Mouse (Mus musculus) intestine, embryonic 16.5 days (tissue): ENCODE data around the gene Olfr1348. TPM values are rescaled to one million over a fixed set of nuclear protein-coding genes. Genes with fewer than 3 reads are reported as not detected.

Experiments
- ATAC-seq: fragments of 200-750 bp; cut with Nextera tagmentation; 2 replicates; pipeline ENCODE4 v1.8.0; 2017; ENCODE audit warnings: moderate TSS enrichment, moderate library complexity
- H3K27ac ChIP-seq: fragments of 300-500 bp; sonication (generic); 2 replicates; pipeline ENCODE4 v1.5.1; 2014; ENCODE audit warnings: mild to moderate bottlenecking, low read length
- H3K27me3 ChIP-seq: fragments of 300-500 bp; sonication (generic); replicated peaks from 2 replicates; pipeline ENCODE4 v1.6.1; 2014; ENCODE audit warnings: low read length, control low read depth, mixed read lengths; ENCODE audit not compliant: control insufficient read depth, insufficient read depth
- H3K36me3 ChIP-seq: fragments of 300-500 bp; sonication (generic); 2 replicates; pipeline ENCODE4 v1.6.1; 2014; ENCODE audit warnings: low read length, control low read depth; ENCODE audit not compliant: control insufficient read depth, insufficient read depth
- H3K4me1 ChIP-seq: fragments of 300-500 bp; sonication (generic); 2 replicates; pipeline ENCODE4 v1.6.1; 2014; ENCODE audit warnings: low read length, control low read depth, mixed read lengths; ENCODE audit not compliant: control insufficient read depth, insufficient read depth
- H3K4me2 ChIP-seq: fragments of 300-500 bp; sonication (generic); 2 replicates; pipeline ENCODE4 v1.6.1; 2014; ENCODE audit warnings: low read depth, low read length, control low read depth
- H3K4me3 ChIP-seq: fragments of 300-500 bp; sonication (generic); 2 replicates; pipeline ENCODE4 v1.5.1; 2014; ENCODE audit warnings: mild to moderate bottlenecking, low read length
- H3K9ac ChIP-seq: fragments of 300-500 bp; sonication (generic); 2 replicates; pipeline ENCODE4 v1.6.1; 2014; ENCODE audit warnings: low read depth, low read length
- H3K9me3 ChIP-seq: fragments of 300-500 bp; sonication (generic); 2 replicates; pipeline ENCODE4 v1.6.1; 2016; ENCODE audit warnings: low read length, control low read depth; ENCODE audit not compliant: control insufficient read depth
- polyA plus RNA-seq: library from polyadenylated mRNA; unstranded; fragments of >200 nt; fragmentation: Nextera tagmentation; extraction: Ambion mirVana; gene quantifications from 2 replicates; pipeline ENCODE4 v1.2.1, GENCODE M21; 2015

Olfr1348 gene
- polyA plus RNA-seq, 1 experiment from 2014 or later = not detected

- H3K9me3 ChIP-seq = no peaks in the 10 kb centered on the region
- H3K27me3 ChIP-seq = no peaks in the 10 kb centered on the region
- ATAC-seq = no peak
- H3K4me2 ChIP-seq = no peak within 1 kb of the TSS
- no peaks in the 10 kb centered on the region for H3K4me1 ChIP-seq
- no peak within 1 kb of the TSS for H3K4me3 ChIP-seq
- H3K36me3 ChIP-seq = no peaks in the 10 kb centered on the region
- no peak within 1 kb of the TSS for H3K27ac ChIP-seq
- no peak within 1 kb of the TSS for H3K9ac ChIP-seq
These were observed 52.7 kb downstream of the Olfr1348 start, which contains the start of gene Olfr1336 for GRCm38 (mm10) chr7:6455868-6456267. Olfr1336 (plus strand) TSS chr7:6456168.

Other genes with a start within 250 kb of the Olfr1348 start
- 5.1 and 5.4 TPM in 2 replicates for gene Zfp667, start 222.2 kb downstream of the Olfr1348 start, polyA plus RNA-seq
- gene Zfp583, start 177.5 kb downstream of the Olfr1348 start, polyA plus RNA-seq = 2.8 and 2.9 TPM in 2 replicates
- 0.95 and 1.3 TPM in 2 replicates for gene Gm3854, start 165.0 kb downstream of the Olfr1348 start, polyA plus RNA-seq
- gene Zfp78, start 145.5 kb downstream of the Olfr1348 start, polyA plus RNA-seq = 1.6 and 2.1 TPM in 2 replicates
- gene Zfp28, start 125.5 kb downstream of the Olfr1348 start, polyA plus RNA-seq = 6.1 and 7.6 TPM in 2 replicates
- gene Smim17, start 110.0 kb downstream of the Olfr1348 start, polyA plus RNA-seq = 0.11 and 0.39 TPM in 2 replicates
- not detected in 2 replicates for gene Gm20715, start 98.5 kb downstream of the Olfr1348 start, polyA plus RNA-seq
- not detected in 2 replicates for gene Olfr1344, start 70.1 kb downstream of the Olfr1348 start, polyA plus RNA-seq
- gene Olfr1336, start 52.6 kb downstream of the Olfr1348 start, polyA plus RNA-seq = not detected in 2 replicates
- gene Olfr1346, start 41.6 kb downstream of the Olfr1348 start, polyA plus RNA-seq = not detected in 2 replicates
- gene Olfr5, start 21.8 kb downstream of the Olfr1348 start, polyA plus RNA-seq = not detected in 2 replicates
- not detected in 2 replicates for gene Olfr1347, start 9.0 kb downstream of the Olfr1348 start, polyA plus RNA-seq
- gene Olfr1349, start 14.2 kb upstream of the Olfr1348 start, polyA plus RNA-seq = not detected in 2 replicates
- not detected in 2 replicates for gene Olfr1350, start 56.1 kb upstream of the Olfr1348 start, polyA plus RNA-seq
- 3.0 TPM in 2 replicates for gene Zim1, start 187.7 kb upstream of the Olfr1348 start, polyA plus RNA-seq
- gene Peg3, start 221.7 kb upstream of the Olfr1348 start, polyA plus RNA-seq = 58.6 and 63.3 TPM in 2 replicates
- 2.6 and 3.5 TPM in 2 replicates for gene Usp29, start 221.8 kb upstream of the Olfr1348 start, polyA plus RNA-seq